Mouse (Mus musculus) layer of hippocampus, postnatal 14 days (tissue): ENCODE results near the gene Cfap65. TPM values are rescaled to one million over a fixed set of nuclear protein-coding genes. Genes with fewer than 3 reads are reported as not detected.

ENCODE experiments used
- microRNA-seq, 2 experiments: library from miRNA; unstranded; fragments of <30 nt; microRNA quantifications; one replicate each; pipeline ENCODE4 v1.2.0; 2021
- total RNA-seq, 2 experiments: library from RNA; stranded (reverse); gene quantifications; 2 replicates each; pipeline ENCODE4 v1.2.3; 2021

Cfap65 gene
- total RNA-seq, 2 experiments from 2014 or later = 1.6 to 3.8 TPM

Small RNAs within 50 kb of the gene (microRNA-seq; reads per million reads assigned to microRNA genes)
- 407 to 696 reads per million in 2 experiments for gene Mir375

Other genes with a start within 250 kb of the Cfap65 start
- gene Cyp27a1, start 222.0 kb downstream of the Cfap65 start, total RNA-seq = 1 to 10 TPM; 1.1 to 2.6 TPM
- gene Prkag3, start 186.4 kb downstream of the Cfap65 start, total RNA-seq = under 1 TPM; 0.14 to 0.55 TPM
- under 1 TPM; 0.43 to 0.58 TPM for gene Wnt6, start 163.7 kb downstream of the Cfap65 start, total RNA-seq
- gene Wnt10a, start 144.1 kb downstream of the Cfap65 start, total RNA-seq = 1 to 10 TPM; 1.9 to 2.0 TPM
- 100 to 1,000 TPM; 270 to 283 TPM for gene Cdk5r2, start 80.7 kb downstream of the Cfap65 start, total RNA-seq
- not detected for gene Fev, start 50.2 kb downstream of the Cfap65 start, total RNA-seq
- under 1 TPM in 1 of 2 experiments, not detected in 1; 0.91 TPM for gene Cryba2, start 42.5 kb downstream of the Cfap65 start, total RNA-seq
- under 1 TPM; 0.35 to 0.60 TPM for gene Ihh, start 16.1 kb upstream of the Cfap65 start, total RNA-seq
- gene Nhej1, start 189.6 kb upstream of the Cfap65 start, total RNA-seq = 1 to 10 TPM; 2.2 to 2.7 TPM
- gene Slc23a3, start 198.3 kb upstream of the Cfap65 start, total RNA-seq = under 1 TPM in 1 of 2 experiments, not detected in 1; 0.35 TPM
- 10 to 100 TPM; 31.1 to 31.4 TPM for gene Cnppd1, start 207.1 kb upstream of the Cfap65 start, total RNA-seq
- gene Retreg2, start 207.2 kb upstream of the Cfap65 start, total RNA-seq = 100 to 1,000 TPM; 143 to 148 TPM
- 10 to 100 TPM; 30.9 to 32.7 TPM for gene Zfand2b, start 233.0 kb upstream of the Cfap65 start, total RNA-seq
- 10 to 100 TPM; 30.7 to 35.2 TPM for gene Abcb6, start 244.8 kb upstream of the Cfap65 start, total RNA-seq